Mouse (Mus musculus): ENCODE measurements at regions not wholly inside any gene's neighbourhood (a gene's known extent, or its start where the extent isn't known, plus 50 kb on each side); places are given as distances from the start of the nearest gene placed in this dataset.

GRCm38 (mm10) chr1:158054961-158055360 is 301.2 kb downstream of the Brinp2 start:
- TF ChIP-seq CTCF (IDR thresholded peaks at IDR 0.05) (no peak), EP300 (IDR thresholded peaks at IDR 0.05) (no peak)
